Mouse (Mus musculus) midbrain, embryonic 16.5 days (tissue): ENCODE results near the gene Fzr1. TPM values are rescaled to one million over a fixed set of nuclear protein-coding genes. Genes with fewer than 3 reads are reported as not detected.

ENCODE experiments used
- ATAC-seq: fragments of 200-750 bp; cut with Nextera tagmentation; 2 replicates; pipeline ENCODE4 v1.8.0; 2017; ENCODE audit warnings: moderate TSS enrichment
- H3K27ac ChIP-seq: fragments of 300-500 bp; sonication (generic); 2 replicates; pipeline ENCODE4 v1.5.1; 2014; ENCODE audit warnings: mild to moderate bottlenecking, low read length, mixed read lengths
- H3K27me3 ChIP-seq: fragments of 300-500 bp; sonication (generic); 2 replicates; pipeline ENCODE4 v1.6.1; 2014; ENCODE audit warnings: low read depth, low read length, mixed read lengths; ENCODE audit not compliant: control insufficient read depth, insufficient read depth
- H3K36me3 ChIP-seq: fragments of 300-500 bp; sonication (generic); 2 replicates; pipeline ENCODE4 v1.6.1; 2014; ENCODE audit warnings: mild to moderate bottlenecking, low read length, moderate library complexity, mixed read lengths; ENCODE audit not compliant: control insufficient read depth, insufficient read depth
- H3K4me1 ChIP-seq: fragments of 300-500 bp; sonication (generic); 2 replicates; pipeline ENCODE4 v1.6.1; 2014; ENCODE audit warnings: mild to moderate bottlenecking, low read length, mixed read lengths; ENCODE audit not compliant: control insufficient read depth, insufficient read depth
- H3K4me2 ChIP-seq: fragments of 300-500 bp; sonication (generic); 2 replicates; pipeline ENCODE4 v1.6.1; 2014; ENCODE audit warnings: mild to moderate bottlenecking, low read length, mixed read lengths
- H3K4me3 ChIP-seq: fragments of 300-500 bp; sonication (generic); 2 replicates; pipeline ENCODE4 v1.5.1; 2014; ENCODE audit warnings: low read depth, mild to moderate bottlenecking, low read length, moderate library complexity, mixed read lengths
- H3K9ac ChIP-seq: fragments of 300-500 bp; sonication (generic); 2 replicates; pipeline ENCODE4 v1.6.1; 2014; ENCODE audit warnings: low read depth, low read length, mixed read lengths
- H3K9me3 ChIP-seq: fragments of 300-500 bp; sonication (generic); replicated peaks from 2 replicates; pipeline ENCODE4 v1.6.1; 2014; ENCODE audit warnings: mild to moderate bottlenecking, low read length, mixed read lengths; ENCODE audit not compliant: control insufficient read depth, poor library complexity, severe bottlenecking
- WGBS: fragments of 180-500 bp; shearing (Covaris S2); extraction: QIAGEN DNeasy Blood & Tissue Kit; methylation state at CpG from one replicate; pipeline ENCODE4 v1.1.7; 2014; 5-methylcytosine and 5-hydroxymethylcytosine counted together
- polyA plus RNA-seq: library from polyadenylated mRNA; unstranded; fragments of >200 nt; fragmentation: Nextera tagmentation; extraction: Ambion mirVana; gene quantifications from 2 replicates; pipeline ENCODE4 v1.2.1, GENCODE M21; 2015

Gene Fzr1
- polyA plus RNA-seq, 1 experiment from 2014 or later = 146 TPM

- no peaks in the 10 kb centered on the region for H3K27me3 ChIP-seq
- H3K36me3 ChIP-seq = peaks cover 23% of the 10 kb centered on the region
- H3K4me3 ChIP-seq = no peak overlapping the region
- 48% methylated on average over 22 of the region's 22 CpGs for whole genome bisulfite sequencing
- peaks cover 22% of the 10 kb centered on the region for H3K4me1 ChIP-seq
- ATAC-seq = no peak
- no peaks in the 10 kb centered on the region for H3K9me3 ChIP-seq
- H3K9ac ChIP-seq = 0 out of 2 replicates have a peak overlapping the region, but pooled peaks have one; percentile 41
- H3K4me2 ChIP-seq = peak overlapping the region; percentile 28; the same call in 1 of the 2 replicates
- no peak overlapping the region for H3K27ac ChIP-seq
Measured at GRCm38 (mm10) chr10:81400371-81401204, 22.3 kb upstream of the Fzr1 start.

DNA sequence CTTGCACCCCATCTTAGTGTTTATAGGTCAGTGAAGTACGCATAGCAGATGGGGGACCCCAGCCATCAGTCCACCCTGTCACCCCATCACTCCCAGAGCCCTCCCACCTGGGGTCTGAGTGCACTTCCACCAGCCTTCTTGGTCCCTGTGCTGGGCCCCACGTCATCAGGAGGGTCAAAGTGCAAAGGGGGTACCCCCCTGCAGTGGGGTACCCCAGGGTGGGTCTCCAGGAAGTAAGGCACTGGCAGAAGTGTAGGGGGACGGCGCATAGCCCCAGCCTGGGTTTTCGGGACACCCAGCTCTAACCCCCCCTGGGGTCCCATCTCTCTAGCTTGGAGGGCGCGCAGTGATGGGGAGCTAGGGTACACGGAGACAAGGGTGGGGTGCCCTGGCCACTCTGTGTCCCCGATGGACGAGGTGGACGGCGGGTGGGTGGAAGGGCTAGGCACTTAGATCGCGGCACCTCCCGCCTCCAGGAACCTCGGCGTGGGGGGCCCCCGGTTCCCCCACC lies 21.5 kb upstream of the Fzr1 start:
- H3K4me2 ChIP-seq = peak overlapping the region; percentile 28; the same call in 1 of the 2 replicates
- H3K4me3 ChIP-seq = no peak overlapping the region
- no peaks in the 10 kb centered on the region for H3K27me3 ChIP-seq
- H3K9ac ChIP-seq = 0 out of 2 replicates have a peak overlapping the region, but pooled peaks have one; percentile 26
- no peaks in the 10 kb centered on the region for H3K9me3 ChIP-seq
- 78% methylated on average over 18 of the region's 18 CpGs for WGBS
- no peak overlapping the region for H3K27ac ChIP-seq
- H3K4me1 ChIP-seq = peaks cover 22% of the 10 kb centered on the region
- ATAC-seq = no peak
- H3K36me3 ChIP-seq = peaks cover 21% of the 10 kb centered on the region

DNA sequence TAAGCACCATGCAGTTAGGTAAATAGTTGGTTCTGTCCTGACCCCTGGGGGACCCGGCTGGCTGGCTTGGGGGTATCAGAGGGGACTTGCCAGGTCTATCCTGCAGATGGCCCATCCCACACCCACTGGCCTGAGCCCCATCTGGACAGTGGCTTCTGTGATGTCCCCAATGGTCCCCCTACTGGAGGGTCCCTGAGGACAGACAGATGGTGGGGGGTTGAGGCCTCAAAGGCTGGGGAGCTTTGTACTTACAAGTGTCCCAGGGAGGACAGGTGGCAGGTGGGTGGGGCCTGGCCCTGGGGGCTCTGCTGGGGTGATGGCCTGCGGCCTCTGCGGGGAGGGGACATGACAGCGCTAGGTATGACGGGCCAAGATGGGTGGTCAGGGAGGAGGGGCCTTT lies 21.0 kb upstream of the Fzr1 start:
- Histone ChIP-seq H3K36me3 (peaks cover 16% of the 10 kb centered on the region), H3K4me2 (0 out of 2 replicates have a peak overlapping the region, but pooled peaks have one; percentile 3), H3K9ac (0 out of 2 replicates have a peak overlapping the region, but pooled peaks have one; percentile 10), H3K27me3 (no peaks in the 10 kb centered on the region), H3K9me3 (no peaks in the 10 kb centered on the region), H3K4me1 (peaks cover 22% of the 10 kb centered on the region), H3K27ac (no peak overlapping the region), H3K4me3 (no peak overlapping the region)
- no peak for ATAC-seq
- WGBS = 66% methylated on average over 5 of the region's 5 CpGs

- Histone ChIP-seq H3K9ac (no peak overlapping the region), H3K36me3 (peaks cover 13% of the 10 kb centered on the region; the same call in 1 of the 2 replicates), H3K4me2 (no peak overlapping the region), H3K4me3 (no peak overlapping the region), H3K27me3 (no peaks in the 10 kb centered on the region), H3K9me3 (no peaks in the 10 kb centered on the region), H3K27ac (no peak overlapping the region), H3K4me1 (peaks cover 9% of the 10 kb centered on the region)
- ATAC-seq = no peak
- WGBS = 52% methylated on average over 5 of the region's 5 CpGs
Measured at GRCm38 (mm10) chr10:81396749-81397148, 18.4 kb upstream of the Fzr1 start.

DNA sequence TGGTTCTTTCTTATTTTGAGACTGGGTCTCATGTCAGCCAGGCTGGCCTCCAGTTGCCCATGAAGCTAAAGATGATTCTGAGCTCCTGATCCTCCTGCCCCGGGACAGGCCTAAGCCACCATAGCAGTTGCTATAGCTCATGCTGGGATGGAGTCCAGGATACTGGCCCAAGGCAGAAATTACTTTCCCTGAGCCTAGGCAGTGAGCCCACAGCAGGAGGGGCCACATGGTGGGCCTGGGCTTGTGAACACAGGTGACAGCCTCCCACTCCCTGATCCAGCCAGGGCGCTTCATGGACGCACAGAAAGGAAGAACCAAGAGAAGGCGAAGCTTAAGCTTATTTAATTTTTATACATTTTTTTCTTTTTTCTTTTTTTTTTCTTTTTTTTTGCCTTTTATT lies 17.5 kb upstream of the Fzr1 start:
- Histone ChIP-seq H3K4me2 (no peak overlapping the region), H3K4me3 (no peak overlapping the region), H3K9ac (no peak overlapping the region), H3K27ac (no peak overlapping the region), H3K27me3 (no peaks in the 10 kb centered on the region), H3K4me1 (peaks cover 4% of the 10 kb centered on the region; the same call in 1 of the 2 replicates), H3K9me3 (no peaks in the 10 kb centered on the region), H3K36me3 (peaks cover 13% of the 10 kb centered on the region; the same call in 1 of the 2 replicates)
- ATAC-seq = no peak
- WGBS = 74% methylated on average over 4 of the region's 4 CpGs

DNA sequence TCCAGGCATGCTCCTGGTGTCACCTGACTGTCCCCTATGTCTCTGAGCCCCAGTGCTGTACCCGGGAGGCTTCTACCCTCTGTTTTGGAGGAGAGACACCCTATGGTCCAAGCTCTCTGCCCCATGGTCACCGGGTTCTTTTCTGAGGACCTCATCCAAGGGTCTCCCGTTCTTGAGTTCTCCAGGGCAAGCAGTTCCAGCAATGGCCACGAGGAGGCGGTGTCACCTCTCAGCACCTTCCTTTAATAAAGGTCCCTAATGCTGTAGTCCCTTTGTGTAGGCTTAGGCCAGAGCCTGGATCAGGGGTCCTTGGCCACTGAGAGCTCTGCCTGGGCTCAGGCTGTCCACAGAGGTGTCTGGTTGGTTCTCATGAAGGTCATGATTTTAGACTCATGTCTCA lies 16.8 kb upstream of the Fzr1 start:
- no peak overlapping the region for H3K4me3 ChIP-seq
- ATAC-seq = no peak
- peaks cover 4% of the 10 kb centered on the region; the same call in 1 of the 2 replicates for H3K4me1 ChIP-seq
- H3K27ac ChIP-seq = no peak overlapping the region
- H3K4me2 ChIP-seq = no peak overlapping the region
- H3K9ac ChIP-seq = no peak overlapping the region
- H3K9me3 ChIP-seq = no peaks in the 10 kb centered on the region
- WGBS = 15% methylated on average over 5 of the region's 5 CpGs
- H3K27me3 ChIP-seq = no peaks in the 10 kb centered on the region
- H3K36me3 ChIP-seq = peaks cover 8% of the 10 kb centered on the region; the same call in 1 of the 2 replicates

- WGBS = 5% methylated on average over 19 of the region's 19 CpGs
- ATAC-seq = no peak
- H3K4me3 ChIP-seq = no peak overlapping the region
- peaks cover under 1% of the 10 kb centered on the region; the same call in 1 of the 2 replicates for H3K36me3 ChIP-seq
- no peaks in the 10 kb centered on the region for H3K9me3 ChIP-seq
- peak overlapping the region; percentile 42 for H3K4me2 ChIP-seq
- H3K27ac ChIP-seq = no peak overlapping the region
- H3K4me1 ChIP-seq = peaks cover 4% of the 10 kb centered on the region; the same call in 1 of the 2 replicates
- H3K27me3 ChIP-seq = no peaks in the 10 kb centered on the region
- peak overlapping the region; percentile 46 for H3K9ac ChIP-seq
Measured at GRCm38 (mm10) chr10:81393456-81394063, 15.2 kb upstream of the Fzr1 start.

DNA sequence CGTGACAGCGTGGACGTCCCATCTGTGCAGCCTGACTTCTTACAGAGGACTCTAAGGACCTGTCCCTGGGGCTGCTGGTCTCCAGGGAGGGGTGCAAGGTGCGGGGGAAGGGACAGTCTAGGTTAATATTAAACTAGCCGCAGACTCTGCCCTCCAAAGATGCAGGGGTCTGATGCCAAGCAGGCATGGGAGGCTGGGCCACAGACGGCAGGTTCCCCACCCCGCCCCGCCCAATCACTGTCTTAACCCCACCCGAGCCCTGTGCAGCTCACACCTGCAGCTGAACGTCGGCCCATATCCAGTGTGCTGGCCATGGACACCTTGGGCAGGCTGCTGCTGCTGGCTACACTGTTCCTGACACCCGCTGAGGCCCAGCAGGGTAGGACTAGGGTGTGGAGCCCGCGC lies 14.5 kb upstream of the Fzr1 start, which contains the start of gene Smim24:
Gene Smim24, plus strand, starts transcription at position 271 of the 405 bp plus-strand sequence.
- ATAC-seq = no peak
- Histone ChIP-seq H3K4me3 (no peak within 1 kb of the TSS), H3K27me3 (no peaks in the 10 kb centered on the region), H3K9me3 (no peaks in the 10 kb centered on the region), H3K36me3 (peaks cover 7% of the 10 kb centered on the region), H3K27ac (no peak within 1 kb of the TSS), H3K4me2 (peak within 1 kb of the TSS; percentile 42), H3K4me1 (peaks cover 4% of the 10 kb centered on the region; the same call in 1 of the 2 replicates), H3K9ac (peak within 1 kb of the TSS; percentile 46)
- 71% methylated on average over 13 of the region's 14 CpGs for WGBS
